Mouse (Mus musculus) layer of hippocampus, postnatal 10 days (tissue): Measurements from ENCODE around the gene Rexo1. TPM values are rescaled to one million over a fixed set of nuclear protein-coding genes. Genes with fewer than 3 reads are reported as not detected.
A peak's percentile ranks its signal among the peaks of the same experiment; 100 is the strongest.
"Not testable (repeated sequence)": the region's sequence is repeated elsewhere in the genome, so short reads cannot be mapped to it uniquely, and the experiment has no call there.

Experiments
- DNase-seq, 2 experiments: peaks; one replicate each; pipeline ENCODE4 v3.0.0; 2021; ENCODE audit warnings: low spot score in 2 of 2
- long read RNA-seq: library from polyadenylated mRNA; stranded (forward); transcript quantifications from one replicate; pipeline ENCODE4 v2.0.0, GENCODE M21; 2023
- total RNA-seq, 2 experiments: library from RNA; stranded (reverse); gene quantifications; 2 replicates each; pipeline ENCODE4 v1.2.3; 2021

The Rexo1 gene
- total RNA-seq = 10 to 100 TPM; 49.5 to 53.9 TPM
- long read RNA-seq, full-length matches to known transcripts = 14 of 34 reads
- long read RNA-seq, partial matches to known transcripts = 14 of 34 reads
- long read RNA-seq, other reads (novel, unspliced or antisense) = 6 of 34 reads

GRCm38 (mm10) chr10:80561116-80561944, at the start of gene Rexo1:
TSS of gene Rexo1 (minus strand) at chr10:80561560.
- peak; percentile 92 to 96 for DNase-seq

- peak; percentile 40 to 54 for DNase-seq
Measured at GRCm38 (mm10) chr10:80611024-80611423, 49.7 kb upstream of the Rexo1 start.

DNA sequence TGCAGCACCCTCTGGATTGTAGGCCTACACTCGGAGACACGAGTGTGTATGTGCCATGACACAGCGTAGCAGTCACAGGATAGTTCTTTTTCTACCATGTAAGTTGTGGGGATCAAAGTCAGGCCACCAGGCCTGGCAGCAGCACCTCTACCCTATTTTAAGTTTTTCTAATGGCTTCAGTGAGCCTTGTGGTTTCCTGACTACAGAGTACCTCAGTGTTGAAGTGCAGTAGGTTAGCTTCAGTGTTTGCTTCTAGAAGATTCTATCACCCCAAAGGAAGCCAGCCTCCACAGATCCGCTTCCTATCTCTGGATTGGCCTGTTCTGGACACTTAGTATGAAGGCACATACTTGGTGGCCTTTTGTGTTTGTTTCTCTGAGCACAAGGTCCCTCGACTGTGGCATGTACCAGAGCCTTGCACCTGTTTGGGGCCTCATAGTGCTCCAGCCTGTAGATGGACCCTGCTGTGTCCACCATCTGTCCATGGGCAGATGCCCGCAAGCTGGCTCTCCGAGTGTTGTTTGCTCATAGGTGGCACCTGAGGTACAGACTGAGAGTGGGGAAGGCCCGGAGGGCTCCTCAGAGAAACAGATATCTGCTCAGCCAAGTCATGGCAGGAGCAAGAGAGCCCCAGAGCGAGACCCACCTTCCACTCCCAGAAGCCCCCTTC, 48.9 kb upstream of the Rexo1 start:
- DNase-seq = no peak

DNA sequence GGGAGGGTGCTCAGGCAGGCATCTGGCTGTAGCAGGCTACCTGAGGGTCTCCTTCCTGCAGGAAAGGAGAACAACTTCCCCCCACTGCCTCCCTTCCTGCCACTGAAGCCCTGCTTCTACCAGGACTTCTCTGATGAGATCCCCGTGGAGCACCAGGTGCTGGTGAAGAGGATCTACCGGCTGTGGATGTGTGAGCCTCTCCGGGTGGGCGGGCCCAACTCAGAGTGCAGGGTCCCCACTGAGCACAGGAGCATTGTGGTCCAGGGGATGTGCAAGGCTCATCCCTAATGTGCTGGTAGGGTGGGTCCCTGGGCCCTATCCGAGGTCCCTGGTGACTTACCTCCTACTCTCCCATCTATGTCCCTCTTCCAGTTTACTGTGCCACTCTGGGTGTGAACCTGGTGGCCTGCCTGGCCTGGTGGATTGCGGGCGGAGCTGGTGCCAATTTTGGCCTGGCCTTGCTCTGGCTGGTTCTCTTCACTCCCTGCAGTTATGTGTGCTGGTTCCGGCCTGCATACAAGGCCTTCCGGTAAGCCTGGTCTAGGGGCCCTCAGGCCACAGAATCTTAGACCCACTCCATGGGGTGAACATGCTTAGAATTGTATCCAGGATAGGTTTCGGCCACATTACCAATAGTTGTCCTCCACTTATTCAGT, 48.0 kb upstream of the Rexo1 start:
- no peak for DNase-seq

GRCm38 (mm10) chr10:80608435-80608834, 47.1 kb upstream of the Rexo1 start:
- DNase-seq = no peak

DNA sequence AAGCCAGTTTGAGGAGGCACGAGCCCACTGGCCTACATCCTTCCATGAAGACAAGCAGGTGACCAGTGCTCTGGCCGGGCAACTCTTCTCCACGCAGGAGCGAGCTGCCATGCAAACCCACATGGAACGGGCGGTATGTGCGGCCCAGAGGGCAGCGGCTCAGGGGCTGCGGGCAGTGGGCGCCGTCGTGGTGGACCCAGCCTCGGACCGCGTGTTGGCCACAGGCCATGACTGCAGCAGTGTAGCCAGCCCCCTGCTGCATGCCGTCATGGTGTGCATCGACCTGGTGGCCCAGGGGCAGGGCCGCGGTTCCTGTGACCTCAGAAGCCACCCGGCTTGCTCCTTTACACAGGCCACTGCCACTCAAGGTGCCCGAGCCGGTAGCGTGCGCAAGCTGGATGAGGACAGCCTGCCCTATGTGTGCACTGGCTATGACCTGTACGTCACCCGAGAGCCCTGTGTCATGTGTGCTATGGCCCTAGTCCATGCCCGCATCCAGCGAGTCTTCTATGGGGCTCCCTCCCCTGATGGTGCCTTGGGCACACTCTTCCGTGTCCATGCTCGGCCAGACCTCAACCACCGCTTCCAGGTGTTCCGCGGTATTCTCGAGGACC, 45.5 kb upstream of the Rexo1 start:
- no peak for DNase-seq

DNA sequence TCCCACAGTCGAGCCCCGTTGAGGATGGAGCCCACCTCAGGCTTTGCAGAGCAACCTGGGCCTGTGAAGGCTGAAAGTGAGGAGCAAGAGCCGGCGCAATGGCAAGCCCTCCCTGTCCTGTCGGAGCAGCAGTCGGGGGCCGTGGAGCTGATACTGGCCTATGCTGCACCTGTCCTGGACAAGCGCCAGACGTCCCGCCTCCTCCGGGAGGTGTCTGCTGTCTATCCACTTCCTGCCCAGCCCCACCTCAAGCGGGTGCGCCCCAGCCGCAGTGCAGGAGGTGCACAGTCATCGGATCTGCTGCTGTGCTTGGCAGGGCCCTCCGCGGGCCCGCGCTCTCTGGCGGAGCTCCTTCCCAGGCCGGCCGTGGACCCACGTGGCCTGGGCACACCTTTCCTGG, 44.9 kb upstream of the Rexo1 start:
- peak; percentile 4 to 21 for DNase-seq

GRCm38 (mm10) chr10:80605721-80606120, 44.4 kb upstream of the Rexo1 start, which contains the start of gene Gm49322:
TSS of gene Gm49322 (plus strand) at chr10:80606021.
- DNase-seq = not testable (repeated sequence)

- DNase-seq = no peak
Measured at GRCm38 (mm10) chr10:80604988-80605387, 43.6 kb upstream of the Rexo1 start.

DNA sequence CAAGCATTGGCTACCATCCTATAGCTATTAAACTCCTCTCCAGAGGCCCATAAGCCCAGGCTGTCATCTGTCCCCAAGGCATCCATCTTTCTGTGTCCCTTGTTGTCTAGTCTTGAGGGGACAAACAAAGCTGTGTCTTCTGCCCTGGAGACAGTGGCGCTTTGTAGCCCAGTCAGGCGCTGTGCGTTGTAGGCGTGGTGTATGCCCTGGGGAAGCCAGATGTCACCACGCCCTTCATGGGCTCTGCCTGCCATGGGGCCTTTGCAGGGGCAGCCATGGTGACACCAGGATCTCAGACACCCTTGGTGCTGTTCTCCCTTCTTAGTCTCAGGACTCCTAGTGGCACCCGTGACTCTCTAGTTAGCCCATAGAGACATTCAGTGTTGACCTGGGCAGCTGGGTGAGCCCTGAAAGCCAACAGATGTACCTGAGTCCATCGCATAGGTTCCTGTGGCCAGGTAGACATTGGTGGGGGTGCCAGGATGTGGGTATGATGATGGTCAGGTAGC, 42.7 kb upstream of the Rexo1 start:
- peak in 1 of 2 experiments; percentile 14 for DNase-seq

GRCm38 (mm10) chr10:80603364-80603763, 42.0 kb upstream of the Rexo1 start:
- no peak for DNase-seq

GRCm38 (mm10) chr10:80602698-80603325, 41.5 kb upstream of the Rexo1 start, which contains the start of the genes Scamp4 and Adat3:
TSS of gene Scamp4 (plus strand) at chr10:80602872.
TSS of gene Adat3 (plus strand) at chr10:80602880.
- peak; percentile 95 to 97 for DNase-seq

GRCm38 (mm10) chr10:80596318-80596717, 35.0 kb upstream of the Rexo1 start:
- DNase-seq = no peak

GRCm38 (mm10) chr10:80589879-80590854, 28.8 kb upstream of the Rexo1 start, which contains the start of gene Abhd17a:
TSS of gene Abhd17a (minus strand) at chr10:80590341.
- DNase-seq = peak; percentile 91 to 93

GRCm38 (mm10) chr10:80589127-80589878, 27.9 kb upstream of the Rexo1 start:
- peak; percentile 25 to 33 for DNase-seq

- DNase-seq = no peak
Measured at GRCm38 (mm10) chr10:80587305-80587657, 25.9 kb upstream of the Rexo1 start.

DNA sequence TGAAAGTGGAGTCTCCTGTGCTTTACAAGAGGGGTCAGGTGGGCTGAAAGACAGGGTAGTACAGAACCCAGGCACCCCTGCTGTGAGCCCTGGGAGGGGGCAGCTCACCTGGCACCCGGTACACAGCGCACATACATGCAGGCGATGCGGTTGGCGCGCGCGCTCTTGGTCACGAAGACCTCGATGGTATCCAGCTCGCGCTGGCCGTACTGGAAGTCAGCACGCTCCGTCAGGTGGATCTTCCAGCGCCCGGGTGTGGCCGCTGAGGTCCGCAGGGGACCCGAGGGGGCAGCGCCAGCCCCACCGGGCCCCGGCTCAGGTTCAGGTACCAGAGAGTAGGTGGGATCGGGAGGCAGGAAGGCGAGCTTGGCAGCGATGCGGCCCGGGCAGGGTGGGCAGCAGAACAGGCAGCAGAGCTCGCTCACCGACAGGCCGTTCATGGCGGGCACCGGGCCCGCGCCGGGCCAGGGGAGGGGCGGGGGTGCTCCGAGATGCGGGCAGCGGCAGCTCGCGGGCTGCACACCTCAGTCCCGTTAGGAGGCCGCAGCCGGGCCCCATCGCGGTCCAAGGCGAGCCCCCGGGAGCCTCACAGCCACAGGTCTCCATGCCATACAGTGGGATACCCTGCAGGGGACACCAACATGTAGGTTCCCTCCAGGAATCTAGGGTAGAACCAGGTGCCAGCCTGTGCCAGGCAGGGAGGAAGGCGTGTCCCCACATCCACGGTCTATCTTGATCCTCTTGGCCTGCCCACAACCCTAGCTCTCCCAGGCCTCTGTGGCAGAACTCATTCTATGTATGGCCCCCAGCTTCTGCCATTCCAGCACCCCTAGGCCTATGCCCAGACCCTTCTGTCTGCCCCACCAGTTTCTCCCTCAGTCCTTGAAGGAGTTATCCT, 25.3 kb upstream of the Rexo1 start:
- no peak for DNase-seq
